Mouse (Mus musculus) T-helper 1 cell (primary cell): Measurements from ENCODE around the gene Gm11938.
"Not testable (repeated sequence)": the region's sequence is repeated elsewhere in the genome, so short reads cannot be mapped to it uniquely, and the experiment has no call there.

ENCODE experiments used
- in situ Hi-C: fragments of 300-600 bp; cut with MboI, MseI; formaldehyde crosslinking; loops from one replicate; pipeline ENCODE4 v1.15.1; 2025; ENCODE audit warnings: high pct_unique_total_duplicates

The Gm11938 gene

GRCm38 (mm10) chr11:99603208-99603607 is at the start of gene Gm11938:
Gene Gm11938, minus strand, starts transcription at chr11:99603308.
- in situ Hi-C loops: not testable (repeated sequence)

GRCm38 (mm10) chr11:99650136-99650535 is 47.0 kb upstream of the Gm11938 start, which contains the start of gene Gm11555:
Gene Gm11555, minus strand, starts transcription at chr11:99650236.
- in situ Hi-C loops: no loop called here

- in situ Hi-C loops: no loop called here
Measured at GRCm38 (mm10) chr11:99646444-99646843, 43.3 kb upstream of the Gm11938 start.

GRCm38 (mm10) chr11:99644351-99644750 is 41.2 kb upstream of the Gm11938 start:
- in situ Hi-C loops: no loop called here

- in situ Hi-C loops: not testable (repeated sequence)
Measured at GRCm38 (mm10) chr11:99643635-99644139, 40.6 kb upstream of the Gm11938 start, which contains the start of gene Krtap4-7. Gene Krtap4-7, minus strand, starts transcription at chr11:99644089.

GRCm38 (mm10) chr11:99640926-99641325 is 37.8 kb upstream of the Gm11938 start:
- in situ Hi-C loops: no loop called here

GRCm38 (mm10) chr11:99637086-99637485 is 34.0 kb upstream of the Gm11938 start:
- in situ Hi-C loops: no loop called here

- in situ Hi-C loops: no loop called here
Measured at GRCm38 (mm10) chr11:99634653-99635134, 31.6 kb upstream of the Gm11938 start, which contains the start of gene Krtap4-2. Gene Krtap4-2, minus strand, starts transcription at chr11:99635084.

GRCm38 (mm10) chr11:99633293-99633692 is 30.2 kb upstream of the Gm11938 start:
- in situ Hi-C loops: no loop called here

- in situ Hi-C loops: no loop called here
Measured at GRCm38 (mm10) chr11:99630890-99631289, 27.8 kb upstream of the Gm11938 start.

GRCm38 (mm10) chr11:99628138-99628537 is 25.0 kb upstream of the Gm11938 start, which contains the start of gene Krtap4-1:
Gene Krtap4-1, minus strand, starts transcription at chr11:99628238.
- in situ Hi-C loops: no loop called here

- in situ Hi-C loops: no loop called here
Measured at GRCm38 (mm10) chr11:99620335-99620734, 17.2 kb upstream of the Gm11938 start, which contains the start of gene Gm11562. Gene Gm11562, minus strand, starts transcription at chr11:99620435.

- in situ Hi-C loops: no loop called here
Measured at GRCm38 (mm10) chr11:99614796-99615363, 11.8 kb upstream of the Gm11938 start, which contains the start of gene Krtap2-4. Gene Krtap2-4, minus strand, starts transcription at chr11:99614846.

- in situ Hi-C loops: not testable (repeated sequence)
Measured at GRCm38 (mm10) chr11:99610089-99610488, 7.0 kb upstream of the Gm11938 start, which contains the start of gene Gm11937. Gene Gm11937, minus strand, starts transcription at chr11:99610189.

- in situ Hi-C loops: no loop called here
Measured at GRCm38 (mm10) chr11:99609126-99609525, 6.0 kb upstream of the Gm11938 start.

- in situ Hi-C loops: not testable (repeated sequence)
Measured at GRCm38 (mm10) chr11:99597742-99598141, 5.4 kb downstream of the Gm11938 start, which contains the start of gene Krtap9-3. Gene Krtap9-3, minus strand, starts transcription at chr11:99598105.

- in situ Hi-C loops: no loop called here
Measured at GRCm38 (mm10) chr11:99590981-99591380, 12.1 kb downstream of the Gm11938 start, which contains the start of gene Krtap1-3. Gene Krtap1-3, minus strand, starts transcription at chr11:99591339.

GRCm38 (mm10) chr11:99585096-99585495 is 18.0 kb downstream of the Gm11938 start:
- in situ Hi-C loops: no loop called here

GRCm38 (mm10) chr11:99583245-99583704 is 19.8 kb downstream of the Gm11938 start, which contains the start of gene Krtap1-4:
Gene Krtap1-4, minus strand, starts transcription at chr11:99583654.
- in situ Hi-C loops: no loop called here

- in situ Hi-C loops: no loop called here
Measured at GRCm38 (mm10) chr11:99581564-99581963, 21.5 kb downstream of the Gm11938 start.

- in situ Hi-C loops: no loop called here
Measured at GRCm38 (mm10) chr11:99581051-99581450, 22.1 kb downstream of the Gm11938 start.

GRCm38 (mm10) chr11:99580636-99581035 is 22.5 kb downstream of the Gm11938 start, which contains the start of gene Krtap1-5:
Gene Krtap1-5, minus strand, starts transcription at chr11:99581016.
- in situ Hi-C loops: no loop called here
